Mouse (Mus musculus): ENCODE results near the gene Phactr1.

DNA sequence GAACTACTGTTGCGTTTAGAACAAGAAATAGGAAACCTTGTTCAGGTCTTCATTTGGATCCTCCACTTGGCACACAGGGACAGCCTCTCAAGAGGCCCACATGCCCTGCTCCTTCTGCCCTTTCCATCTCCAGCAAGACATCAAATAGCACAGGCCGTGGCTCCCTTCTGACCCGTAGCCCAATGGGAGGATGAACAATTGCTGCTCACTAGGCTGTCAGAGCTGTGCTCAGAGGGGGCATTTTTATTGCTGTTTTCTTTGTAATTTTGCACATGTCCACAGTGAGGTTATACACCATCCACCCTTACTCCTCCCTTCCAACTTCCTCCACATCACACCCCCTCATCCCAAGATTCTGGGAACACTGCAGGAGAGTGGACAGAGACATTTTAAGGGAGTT lies 269.6 kb downstream of the Phactr1 start:
- TF ChIP-seq CTCF (IDR thresholded peaks at IDR 0.05; ENCODE audit: low read depth, low read length) (no peak), TAL1 (conservative IDR thresholded peaks at IDR 0.05; ENCODE audit: low read depth, low read length) (no peak), POLR2AphosphoS5 (IDR thresholded peaks at IDR 0.05; ENCODE audit: insufficient replicate concordance, low read depth, low read length) (no peak), GATA1 (IDR thresholded peaks at IDR 0.05; ENCODE audit: borderline replicate concordance, low read length) (no peak), GATA2 (IDR thresholded peaks at IDR 0.05; ENCODE audit: borderline replicate concordance, low read depth, low read length) (no peak)
